Mouse (Mus musculus) MEL (cell line): Measurements from ENCODE around the gene Cdkn1b.

Source experiments
- BHLHE40 ChIP-seq: IDR thresholded peaks from 2 replicates; pipeline ENCODE4 v1.6.1; 2012; ENCODE audit warnings: low read depth, mild to moderate bottlenecking, inconsistent platforms, low read length, improper control_type of control experiment, borderline replicate concordance
- CHD1 ChIP-seq: IDR thresholded peaks from 2 replicates; pipeline ENCODE4 v1.6.1; 2012; ENCODE audit warnings: low read depth, mild to moderate bottlenecking, inconsistent platforms, low read length, improper control_type of control experiment
- CHD2 ChIP-seq: IDR thresholded peaks from 2 replicates; pipeline ENCODE4 v1.6.1; 2011; ENCODE audit warnings: low read length, improper control_type of control experiment
- CTCF ChIP-seq, 3 experiments: IDR thresholded peaks in 2 of 3; conservative IDR thresholded peaks in 1 of 3; 2 replicates each; pipeline ENCODE4 v1.5.1; 2011 to 2012; ENCODE audit warnings: low read length in 3 of 3, low read depth in 2 of 3, mild to moderate bottlenecking in 2 of 3, improper control_type of control experiment in 1 of 3, inconsistent platforms in 1 of 3, mixed read lengths in 1 of 3, moderate library complexity in 1 of 3; ENCODE audit not compliant: control insufficient read depth in 1 of 3, insufficient read depth in 1 of 3, poor library complexity in 1 of 3, severe bottlenecking in 1 of 3
- EP300 ChIP-seq, 2 experiments: IDR thresholded peaks; 2 replicates each; pipeline ENCODE4 v1.6.1; 2011; ENCODE audit warnings: improper control_type of control experiment in 2 of 2, low read length in 2 of 2, low read depth in 1 of 2, mild to moderate bottlenecking in 1 of 2
- GATA1 ChIP-seq: IDR thresholded peaks from 2 replicates; pipeline ENCODE4 v1.6.1; 2011; ENCODE audit warnings: low read depth, low read length, improper control_type of control experiment
- MYC ChIP-seq: IDR thresholded peaks from 2 replicates; pipeline ENCODE4 v1.6.1; 2011; ENCODE audit warnings: low read depth, mild to moderate bottlenecking, low read length, improper control_type of control experiment, moderate library complexity
- POLR2A ChIP-seq, 2 experiments: IDR thresholded peaks; 2 replicates each; pipeline ENCODE4 v1.6.1; 2011 to 2012; ENCODE audit warnings: low read length in 2 of 2, mild to moderate bottlenecking in 2 of 2, control low read depth in 1 of 2, improper control_type of control experiment in 1 of 2, low read depth in 1 of 2, moderate library complexity in 1 of 2; ENCODE audit not compliant: control insufficient read depth in 1 of 2, insufficient read depth in 1 of 2, poor library complexity in 1 of 2
- POLR2AphosphoS2 ChIP-seq: IDR thresholded peaks from 2 replicates; pipeline ENCODE4 v1.6.1; 2011; ENCODE audit warnings: low read length, improper control_type of control experiment
- TAL1 ChIP-seq: IDR thresholded peaks from 2 replicates; pipeline ENCODE4 v1.6.1; 2012; ENCODE audit warnings: mild to moderate bottlenecking, inconsistent platforms, low read length, moderate library complexity, mixed read lengths
- UBTF ChIP-seq: IDR thresholded peaks from 2 replicates; pipeline ENCODE4 v1.6.1; 2012; ENCODE audit warnings: low read depth, mild to moderate bottlenecking, inconsistent platforms, low read length, improper control_type of control experiment, moderate library complexity, borderline replicate concordance; ENCODE audit not compliant: insufficient read depth
- USF2 ChIP-seq, 2 experiments: IDR thresholded peaks; 2 replicates each; pipeline ENCODE4 v1.6.1; 2011 to 2012; ENCODE audit warnings: improper control_type of control experiment in 2 of 2, low read length in 2 of 2, borderline replicate concordance in 1 of 2, inconsistent platforms in 1 of 2, low read depth in 1 of 2, mild to moderate bottlenecking in 1 of 2; ENCODE audit not compliant: insufficient read depth in 1 of 2
- ZC3H11A ChIP-seq: IDR thresholded peaks from 2 replicates; pipeline ENCODE4 v1.6.1; 2012; ENCODE audit warnings: low read depth, mild to moderate bottlenecking, inconsistent platforms, low read length, improper control_type of control experiment
- ZKSCAN1 ChIP-seq: IDR thresholded peaks from 2 replicates; pipeline ENCODE4 v1.6.1; 2012; ENCODE audit warnings: low read depth, mild to moderate bottlenecking, inconsistent platforms, low read length, improper control_type of control experiment, moderate library complexity

DNA sequence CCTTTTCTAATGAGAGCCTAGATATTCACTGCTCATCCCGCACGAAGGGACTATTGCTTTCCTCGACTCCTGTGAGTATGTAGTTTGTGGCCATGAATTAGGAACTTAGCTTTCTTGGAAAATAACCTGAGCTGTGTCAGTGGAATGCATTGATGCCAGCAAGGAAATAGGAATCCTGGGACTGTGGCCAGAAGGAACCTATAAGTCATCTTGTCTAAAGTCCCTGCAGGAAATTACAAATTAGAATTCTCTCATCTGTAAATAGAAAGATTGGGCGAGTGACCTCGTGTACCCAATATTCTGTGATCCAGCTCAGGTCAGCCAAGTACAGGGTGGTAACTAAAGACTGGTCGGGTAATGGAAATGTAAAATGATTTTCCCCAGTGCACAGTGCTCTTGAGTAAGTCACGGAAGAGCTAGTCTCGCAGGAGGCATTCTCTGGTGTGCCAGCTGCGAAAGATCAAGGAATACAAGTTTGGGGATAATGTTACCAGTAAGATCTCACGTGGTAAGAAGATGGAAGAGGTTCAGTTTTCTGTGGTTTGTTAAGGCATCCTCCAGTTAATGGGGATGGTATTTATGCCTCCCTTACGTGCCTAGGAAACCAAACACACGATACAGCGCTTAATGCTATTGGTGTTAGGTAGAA is 23.7 kb downstream of the Cdkn1b start:
- TF ChIP-seq CTCF (IDR thresholded peaks at IDR 0.05 in 2 of 3, conservative IDR thresholded peaks at IDR 0.05 in 1 of 3; ENCODE audit: control insufficient read depth in 1 of 3, insufficient read depth in 1 of 3, low read depth in 2 of 3, low read length in 3 of 3, poor library complexity in 1 of 3, severe bottlenecking in 1 of 3): no peak
- TF ChIP-seq POLR2A (IDR thresholded peaks at IDR 0.05; ENCODE audit: control insufficient read depth in 1 of 2, insufficient read depth in 1 of 2, low read depth in 1 of 2, low read length in 2 of 2, poor library complexity in 1 of 2): no peak
- no peak for TF ChIP-seq GATA1
- no peak for TF ChIP-seq EP300 (IDR thresholded peaks at IDR 0.05; ENCODE audit: low read depth in 1 of 2, low read length in 2 of 2)
- TF ChIP-seq CHD2: no peak
- TF ChIP-seq BHLHE40: no peak
- no peak for TF ChIP-seq POLR2AphosphoS2
- TF ChIP-seq TAL1: no peak
- TF ChIP-seq UBTF: no peak
- TF ChIP-seq MYC: no peak
- no peak for TF ChIP-seq ZC3H11A
- TF ChIP-seq USF2 (IDR thresholded peaks at IDR 0.05; ENCODE audit: borderline replicate concordance in 1 of 2, insufficient read depth in 1 of 2, low read depth in 1 of 2, low read length in 2 of 2): no peak
- no peak for TF ChIP-seq CHD1
- no peak for TF ChIP-seq ZKSCAN1
